Mouse (Mus musculus): ENCODE data around the gene Acaca.
"Not testable (repeated sequence)": the region's sequence is repeated elsewhere in the genome, so short reads cannot be mapped to it uniquely, and the experiment has no call there.

Acaca gene

GRCm38 (mm10) chr11:84332860-84333259 lies 203.4 kb downstream of the Acaca start:
- no peak for DNase-seq (ENCODE audit: low spot score)

GRCm38 (mm10) chr11:84338273-84338672 lies 208.8 kb downstream of the Acaca start:
- DNase-seq (ENCODE audit: low spot score): not testable (repeated sequence)

GRCm38 (mm10) chr11:84340630-84341029 lies 211.2 kb downstream of the Acaca start:
- DNase-seq (ENCODE audit: low spot score): no peak

GRCm38 (mm10) chr11:84344522-84345236 lies 215.2 kb downstream of the Acaca start:
- no peak for DNase-seq (ENCODE audit: low spot score)

GRCm38 (mm10) chr11:84347766-84348165 lies 218.3 kb downstream of the Acaca start:
- no peak for DNase-seq (ENCODE audit: low spot score)

GRCm38 (mm10) chr11:84348843-84349825 lies 219.7 kb downstream of the Acaca start:
- no peak for DNase-seq (ENCODE audit: low spot score)

GRCm38 (mm10) chr11:84351150-84351549 lies 221.7 kb downstream of the Acaca start:
- DNase-seq (ENCODE audit: low spot score): no peak

- DNase-seq (ENCODE audit: low spot score): no peak
These were observed 223.7 kb downstream of the Acaca start for GRCm38 (mm10) chr11:84353058-84353726.

GRCm38 (mm10) chr11:84357304-84357703 lies 227.8 kb downstream of the Acaca start:
- DNase-seq (ENCODE audit: low spot score): no peak

GRCm38 (mm10) chr11:84357771-84358170 lies 228.3 kb downstream of the Acaca start:
- DNase-seq (ENCODE audit: low spot score): no peak

GRCm38 (mm10) chr11:84361551-84361950 lies 232.1 kb downstream of the Acaca start:
- DNase-seq (ENCODE audit: low spot score): no peak

GRCm38 (mm10) chr11:84362633-84363243 lies 233.3 kb downstream of the Acaca start:
- no peak for DNase-seq (ENCODE audit: low spot score)

GRCm38 (mm10) chr11:84365313-84365712 lies 235.8 kb downstream of the Acaca start:
- DNase-seq (ENCODE audit: low spot score): no peak

GRCm38 (mm10) chr11:84368902-84369301 lies 239.4 kb downstream of the Acaca start:
- no peak for DNase-seq (ENCODE audit: low spot score)

GRCm38 (mm10) chr11:84373122-84373521 lies 243.7 kb downstream of the Acaca start:
- DNase-seq (ENCODE audit: low spot score): no peak

- DNase-seq (ENCODE audit: low spot score): no peak
These were observed 246.6 kb downstream of the Acaca start for GRCm38 (mm10) chr11:84375951-84376496.

- no peak for DNase-seq (ENCODE audit: low spot score)
These were observed 247.3 kb downstream of the Acaca start for GRCm38 (mm10) chr11:84376510-84377365.

GRCm38 (mm10) chr11:84382450-84382849 lies 253.0 kb downstream of the Acaca start:
- no peak for DNase-seq (ENCODE audit: low spot score)

GRCm38 (mm10) chr11:84383891-84384290 lies 254.4 kb downstream of the Acaca start:
- DNase-seq (ENCODE audit: low spot score): no peak

GRCm38 (mm10) chr11:84389332-84389731 lies 259.9 kb downstream of the Acaca start:
- no peak for DNase-seq (ENCODE audit: low spot score)

GRCm38 (mm10) chr11:84391126-84391525 lies 261.7 kb downstream of the Acaca start:
- no peak for DNase-seq (ENCODE audit: low spot score)

Measured in left cerebral cortex, adult 11 months (tissue).